Mouse (Mus musculus) cerebellum, adult 2 months (tissue): ENCODE measurements at regions not wholly inside any gene's neighbourhood (a gene's known extent, or its start where the extent isn't known, plus 50 kb on each side); places are given as distances from the start of the nearest gene placed in this dataset.

Source experiments
- CTCF ChIP-seq: fragments of 200-500 bp; IDR thresholded peaks from 2 replicates; pipeline ENCODE4 v1.5.1; 2011; ENCODE audit warnings: low read depth, mild to moderate bottlenecking, control low read depth, low read length, moderate library complexity, borderline replicate concordance; ENCODE audit not compliant: insufficient read depth
- POLR2A ChIP-seq: fragments of 200-500 bp; IDR thresholded peaks from 2 replicates; pipeline ENCODE4 v1.6.1; 2011; ENCODE audit warnings: low read length, control low read depth, borderline replicate concordance; ENCODE audit not compliant: insufficient read depth

GRCm38 (mm10) chr9:85382413-85382812 is 55.3 kb upstream of the Tent5a start:
- TF ChIP-seq CTCF (no peak), POLR2A (no peak)
